Mouse (Mus musculus): ENCODE measurements at regions not wholly inside any gene's neighbourhood (a gene's known extent, or its start where the extent isn't known, plus 50 kb on each side); places are given as distances from the start of the nearest gene placed in this dataset.

DNA sequence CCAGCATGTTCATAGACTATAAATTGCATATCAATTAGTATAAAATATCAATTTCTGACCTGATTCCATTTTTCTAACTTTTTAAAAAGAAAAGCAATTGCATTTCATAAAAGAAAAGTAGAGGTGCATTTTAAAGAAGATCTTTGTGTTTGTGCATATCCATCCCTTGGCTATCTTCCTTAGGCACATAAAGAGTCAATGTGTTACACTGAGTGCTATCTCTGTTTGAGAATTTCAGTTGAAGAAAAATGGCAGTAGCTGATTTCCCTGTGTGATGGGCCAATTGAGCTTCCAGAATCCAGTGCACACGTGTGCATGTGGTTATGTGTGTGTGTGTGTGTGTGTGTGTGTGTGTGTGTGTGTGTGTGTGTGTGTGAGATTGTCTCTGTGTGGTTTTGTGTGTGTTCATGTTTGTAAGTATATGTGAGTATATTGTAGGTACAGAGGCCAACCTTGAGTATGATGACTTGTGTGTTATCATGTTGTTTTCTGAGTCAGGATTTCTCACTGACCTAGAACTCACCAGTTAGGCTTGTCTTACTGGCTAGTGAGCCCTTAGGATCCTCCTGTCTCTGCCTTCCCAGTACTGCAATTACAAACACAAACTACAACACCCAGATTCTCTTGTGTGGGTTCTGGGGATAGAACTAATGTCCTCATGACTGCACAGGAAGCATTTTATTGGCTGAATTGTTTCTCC lies 249.6 kb downstream of the Cdk5rap2 start:
- no peaks in the 10 kb centered on the region for H3K27me3 ChIP-seq
- H3K27ac ChIP-seq = no peak overlapping the region
- no peaks in the 10 kb centered on the region for H3K4me1 ChIP-seq
- H3K9me3 ChIP-seq (replicated peaks) = no peaks in the 10 kb centered on the region
- 83% methylated on average over 1 of the region's 1 CpGs for WGBS
- H3K4me3 ChIP-seq = no peak overlapping the region
- no peak overlapping the region for H3K9ac ChIP-seq
- no peak overlapping the region for H3K4me2 ChIP-seq
- no peak for ATAC-seq
- no peaks in the 10 kb centered on the region for H3K36me3 ChIP-seq (ENCODE audit: poor library complexity, severe bottlenecking)

DNA sequence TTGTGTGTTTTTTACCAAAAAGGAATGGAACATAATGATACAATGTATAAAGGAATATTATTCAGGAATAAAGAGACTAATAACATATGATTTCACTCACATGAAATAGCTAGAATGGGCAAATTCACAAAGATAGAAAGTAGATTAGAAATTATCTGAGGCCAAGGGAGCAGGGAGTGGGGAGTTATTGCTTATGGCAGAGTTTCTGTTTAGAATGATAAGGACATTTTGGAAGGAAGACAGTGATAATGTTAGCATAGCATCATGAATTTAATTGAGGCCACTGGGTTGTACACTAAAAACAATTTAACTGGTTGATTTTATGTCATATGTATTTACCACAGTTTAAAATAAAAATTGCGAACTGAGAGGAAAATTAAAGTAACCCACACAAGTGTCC lies 250.2 kb downstream of the Cdk5rap2 start:
- no peak overlapping the region for H3K4me2 ChIP-seq
- no peak overlapping the region for H3K4me3 ChIP-seq
- 90% methylated on average over 1 of the region's 1 CpGs for WGBS
- H3K9me3 ChIP-seq (replicated peaks) = no peaks in the 10 kb centered on the region
- no peaks in the 10 kb centered on the region for H3K4me1 ChIP-seq
- no peak for ATAC-seq
- no peak overlapping the region for H3K27ac ChIP-seq
- H3K9ac ChIP-seq = no peak overlapping the region
- no peaks in the 10 kb centered on the region for H3K36me3 ChIP-seq (ENCODE audit: poor library complexity, severe bottlenecking)
- H3K27me3 ChIP-seq = no peaks in the 10 kb centered on the region

DNA sequence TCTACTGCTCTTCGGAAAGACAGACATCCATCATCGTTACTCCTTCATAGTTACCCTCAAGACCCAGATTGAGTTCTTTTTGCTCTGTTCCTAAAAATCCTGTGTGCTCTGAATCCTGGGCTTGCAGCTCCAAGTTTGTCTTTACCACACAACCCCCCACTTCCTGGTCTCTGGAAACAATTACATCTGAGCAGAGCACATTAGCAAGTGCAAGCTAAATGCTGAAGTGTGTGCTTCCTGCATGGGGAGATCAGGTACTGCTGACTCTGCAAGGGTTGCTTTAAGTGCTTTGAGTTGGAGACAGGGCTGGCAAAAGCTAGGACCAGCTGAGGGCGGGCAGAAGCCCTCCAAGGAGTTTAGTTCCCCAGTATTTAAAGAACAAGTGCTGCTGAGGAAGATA lies 257.1 kb downstream of the Cdk5rap2 start:
- Histone ChIP-seq H3K27ac (no peak overlapping the region), H3K4me1 (no peaks in the 10 kb centered on the region), H3K36me3 (ENCODE audit: poor library complexity, severe bottlenecking) (no peaks in the 10 kb centered on the region), H3K4me3 (no peak overlapping the region), H3K9ac (no peak overlapping the region), H3K27me3 (no peaks in the 10 kb centered on the region), H3K9me3 (replicated peaks) (no peaks in the 10 kb centered on the region), H3K4me2 (no peak overlapping the region)
- WGBS = 76% methylated on average over 3 of the region's 3 CpGs
- no peak for ATAC-seq

DNA sequence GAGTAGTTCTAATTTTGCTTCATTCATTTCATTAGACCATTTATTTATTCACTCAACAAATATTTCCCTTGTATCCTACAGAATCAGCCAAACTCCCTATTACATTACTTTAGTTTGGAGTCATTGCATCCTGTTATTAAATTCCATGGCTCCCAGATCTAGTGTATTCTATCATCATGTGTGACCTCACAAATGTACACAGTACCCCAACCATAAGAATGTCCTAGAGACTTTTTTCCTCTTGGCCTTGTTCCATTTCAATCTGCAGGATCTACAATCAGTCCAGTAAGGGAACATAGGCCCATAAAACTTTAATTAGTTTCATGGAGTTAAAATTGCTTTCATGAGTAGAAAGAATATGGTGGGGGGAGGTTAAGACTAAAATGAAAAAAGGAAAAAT lies 301.2 kb downstream of the Cdk5rap2 start:
- H3K4me1 ChIP-seq = no peaks in the 10 kb centered on the region
- H3K9me3 ChIP-seq (replicated peaks) = no peaks in the 10 kb centered on the region
- no peak overlapping the region for H3K4me3 ChIP-seq
- H3K4me2 ChIP-seq = no peak overlapping the region
- no peak overlapping the region for H3K27ac ChIP-seq
- H3K27me3 ChIP-seq = no peaks in the 10 kb centered on the region
- no peak for ATAC-seq
- H3K9ac ChIP-seq = no peak overlapping the region
- H3K36me3 ChIP-seq (ENCODE audit: poor library complexity, severe bottlenecking) = no peaks in the 10 kb centered on the region

DNA sequence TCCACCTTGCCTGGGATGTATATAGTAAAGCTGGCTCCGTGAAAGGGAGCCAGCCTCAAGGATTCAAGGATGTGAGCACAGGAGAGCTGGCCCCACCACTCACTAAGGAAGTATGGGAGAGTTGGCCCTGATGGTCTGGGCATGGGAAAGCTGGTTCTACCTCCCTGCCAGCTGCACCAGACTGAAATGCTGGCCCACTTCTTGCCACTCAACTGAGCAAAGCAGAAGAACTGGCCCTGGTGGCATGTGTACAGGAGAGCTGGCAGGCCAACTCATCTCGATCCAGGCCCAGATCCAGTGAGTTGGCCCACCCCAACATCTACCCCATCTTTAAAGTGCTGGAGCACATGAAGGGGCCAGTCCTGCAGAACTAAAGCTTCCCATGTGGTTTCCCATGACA lies 304.5 kb downstream of the Cdk5rap2 start:
- Histone ChIP-seq H3K4me1 (no peaks in the 10 kb centered on the region), H3K4me3 (no peak overlapping the region), H3K4me2 (no peak overlapping the region), H3K36me3 (ENCODE audit: poor library complexity, severe bottlenecking) (no peaks in the 10 kb centered on the region), H3K27me3 (no peaks in the 10 kb centered on the region), H3K27ac (no peak overlapping the region), H3K9ac (no peak overlapping the region), H3K9me3 (replicated peaks) (no peaks in the 10 kb centered on the region)
- 92% methylated on average over 2 of the region's 2 CpGs for WGBS
- ATAC-seq = no peak

DNA sequence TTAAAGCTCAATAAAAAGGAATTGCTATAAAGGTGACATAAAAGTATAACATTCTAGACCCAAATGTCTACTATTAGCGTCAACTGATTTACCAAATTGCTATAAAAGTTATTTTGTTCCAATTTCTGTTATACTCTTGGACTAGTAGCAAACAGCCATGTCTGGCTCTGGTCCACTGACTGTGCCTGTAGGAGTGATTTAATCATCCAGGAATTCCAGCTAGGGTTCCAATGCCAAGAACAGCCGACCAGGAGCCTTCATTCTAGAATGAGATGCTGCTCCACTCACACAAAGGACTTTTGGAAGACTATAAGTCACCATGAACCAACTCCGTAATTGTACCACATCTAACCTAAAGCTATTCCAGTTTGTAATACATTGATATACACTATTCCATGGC lies 312.9 kb downstream of the Cdk5rap2 start:
- Histone ChIP-seq H3K27me3 (no peaks in the 10 kb centered on the region), H3K9me3 (replicated peaks) (no peaks in the 10 kb centered on the region), H3K4me1 (no peaks in the 10 kb centered on the region), H3K36me3 (ENCODE audit: poor library complexity, severe bottlenecking) (no peaks in the 10 kb centered on the region), H3K4me3 (no peak overlapping the region), H3K4me2 (no peak overlapping the region), H3K27ac (no peak overlapping the region), H3K9ac (no peak overlapping the region)
- no peak for ATAC-seq
- WGBS = 90% methylated on average over 3 of the region's 3 CpGs

DNA sequence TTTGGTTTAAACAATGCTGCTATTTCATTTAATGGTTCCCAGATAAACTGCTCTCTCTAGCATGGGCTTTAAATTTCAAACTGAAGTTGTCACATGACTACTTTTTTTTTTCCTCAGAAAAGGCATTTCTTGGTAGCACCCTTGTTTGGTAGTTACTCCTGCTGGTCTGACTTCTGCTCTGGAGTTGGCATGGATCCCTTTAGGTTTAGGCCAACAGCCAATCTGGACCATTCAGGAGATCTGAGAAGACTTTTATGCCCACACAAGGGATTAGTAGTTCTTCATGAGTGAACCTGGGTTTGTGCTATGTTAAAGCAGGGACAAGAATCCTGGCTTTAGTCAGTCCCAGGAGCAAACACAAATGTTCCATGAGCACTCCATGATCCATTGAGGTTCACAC lies 332.0 kb downstream of the Cdk5rap2 start:
- Histone ChIP-seq H3K4me3 (no peak overlapping the region), H3K4me1 (no peaks in the 10 kb centered on the region), H3K27me3 (no peaks in the 10 kb centered on the region), H3K9me3 (replicated peaks) (no peaks in the 10 kb centered on the region), H3K9ac (no peak overlapping the region), H3K27ac (no peak overlapping the region), H3K4me2 (no peak overlapping the region), H3K36me3 (ENCODE audit: poor library complexity, severe bottlenecking) (no peaks in the 10 kb centered on the region)
- no peak for ATAC-seq

DNA sequence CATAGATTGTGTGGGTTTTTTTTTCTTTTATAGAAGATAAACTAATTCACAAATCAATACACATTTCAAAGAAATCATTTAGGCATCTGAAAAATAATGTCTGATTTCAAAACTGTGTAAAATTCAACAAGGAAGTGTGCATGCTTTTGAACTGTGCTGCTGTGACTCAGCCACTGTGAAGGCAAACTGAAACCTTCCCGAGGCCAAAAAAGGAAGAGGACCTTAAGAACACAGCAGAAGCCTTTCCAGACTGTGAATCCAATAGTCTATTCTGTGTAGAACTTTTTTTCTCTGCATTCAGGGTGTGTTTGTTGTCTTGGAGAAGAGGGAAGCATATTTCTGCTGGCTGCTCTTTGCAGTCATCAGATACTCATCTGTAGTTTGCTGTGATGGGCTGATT lies 347.7 kb downstream of the Cdk5rap2 start:
- Histone ChIP-seq H3K27ac (no peak overlapping the region), H3K4me2 (no peak overlapping the region), H3K9ac (no peak overlapping the region), H3K36me3 (ENCODE audit: poor library complexity, severe bottlenecking) (no peaks in the 10 kb centered on the region), H3K9me3 (replicated peaks) (no peaks in the 10 kb centered on the region), H3K27me3 (no peaks in the 10 kb centered on the region), H3K4me1 (no peaks in the 10 kb centered on the region), H3K4me3 (no peak overlapping the region)
- 82% methylated on average over 1 of the region's 1 CpGs for WGBS
- no peak for ATAC-seq

DNA sequence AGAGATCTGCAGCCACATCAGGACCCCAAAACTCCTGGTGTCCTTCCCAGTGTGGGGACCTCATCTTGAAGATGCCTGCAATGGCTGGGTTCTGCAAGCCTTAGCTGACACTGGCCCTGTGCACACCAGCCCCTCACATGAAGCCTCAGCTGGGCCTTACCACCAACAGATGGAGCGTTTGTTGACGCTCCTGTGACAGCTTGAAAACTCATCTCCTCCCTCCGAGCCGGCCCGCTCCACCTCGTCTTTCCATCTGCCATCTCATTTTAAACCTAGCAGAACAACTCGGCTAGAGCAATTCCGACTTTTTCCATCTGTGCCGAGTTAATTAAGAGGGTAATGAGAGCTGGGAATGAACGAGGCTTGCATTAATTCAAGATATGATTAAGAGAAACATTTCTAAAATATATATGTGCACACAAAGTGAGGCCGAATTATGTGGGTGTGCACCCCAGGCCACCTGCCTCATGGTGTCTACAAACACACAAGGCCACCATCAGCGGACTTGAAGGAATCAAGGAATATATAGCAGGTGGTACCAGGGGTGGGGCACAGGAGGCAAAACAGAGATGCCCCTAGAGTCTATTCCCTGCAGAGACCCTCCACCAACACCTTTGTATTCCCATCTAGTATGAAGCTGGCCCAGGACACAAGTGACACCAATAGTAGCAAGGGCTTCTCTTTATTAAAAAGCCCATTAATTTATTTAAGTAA lies 351.3 kb downstream of the Cdk5rap2 start:
- H3K9me3 ChIP-seq (replicated peaks) = no peaks in the 10 kb centered on the region
- no peak overlapping the region for H3K4me2 ChIP-seq
- no peak overlapping the region for H3K9ac ChIP-seq
- H3K27me3 ChIP-seq = no peaks in the 10 kb centered on the region
- ATAC-seq = peak; percentile 92
- no peak overlapping the region for H3K4me3 ChIP-seq
- WGBS = 77% methylated on average over 12 of the region's 12 CpGs
- no peaks in the 10 kb centered on the region for H3K4me1 ChIP-seq
- H3K27ac ChIP-seq = no peak overlapping the region
- no peaks in the 10 kb centered on the region for H3K36me3 ChIP-seq (ENCODE audit: poor library complexity, severe bottlenecking)

DNA sequence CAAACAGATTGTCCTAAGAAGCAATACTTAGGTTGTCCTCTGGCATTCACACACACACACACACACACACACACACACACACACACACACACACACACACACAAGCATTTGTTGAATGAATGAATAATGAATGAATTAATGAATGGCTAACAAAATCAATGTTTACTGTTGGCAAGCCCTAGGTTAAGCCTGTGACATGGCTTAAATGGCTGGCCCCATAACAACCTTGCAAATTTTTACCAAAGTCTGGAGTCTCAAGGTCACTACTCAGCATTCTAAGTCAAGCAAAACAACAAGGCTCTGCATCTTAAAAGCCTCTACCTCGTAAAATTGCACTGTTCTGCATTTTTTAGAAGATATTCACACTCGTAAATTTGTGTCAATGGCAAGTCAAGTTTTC lies 357.1 kb downstream of the Cdk5rap2 start:
- H3K4me1 ChIP-seq = no peaks in the 10 kb centered on the region
- H3K27ac ChIP-seq = no peak overlapping the region
- 88% methylated on average over 2 of the region's 2 CpGs for WGBS
- no peak overlapping the region for H3K9ac ChIP-seq
- no peaks in the 10 kb centered on the region for H3K27me3 ChIP-seq
- no peak for ATAC-seq
- no peak overlapping the region for H3K4me3 ChIP-seq
- H3K36me3 ChIP-seq (ENCODE audit: poor library complexity, severe bottlenecking) = no peaks in the 10 kb centered on the region
- H3K9me3 ChIP-seq (replicated peaks) = no peaks in the 10 kb centered on the region
- no peak overlapping the region for H3K4me2 ChIP-seq

DNA sequence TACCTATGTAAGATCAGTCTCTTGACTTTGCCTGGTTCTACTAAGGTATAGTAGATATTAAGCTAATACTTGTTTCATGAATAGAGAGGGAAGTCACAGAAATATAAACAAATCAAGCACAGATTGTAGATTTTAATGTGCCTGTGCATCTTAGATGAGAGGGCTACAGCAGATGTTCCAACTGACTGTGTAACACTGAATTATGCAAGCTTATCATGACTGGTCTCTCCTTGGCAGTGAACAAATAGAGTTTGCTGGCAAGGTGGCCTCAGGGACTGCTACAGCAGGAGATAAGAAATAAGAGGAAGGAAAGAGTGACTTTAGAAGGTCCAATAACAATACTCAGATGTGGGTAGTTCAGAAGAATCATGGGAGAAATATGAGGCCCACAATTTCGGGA lies 372.0 kb downstream of the Cdk5rap2 start:
- peak; percentile 50; the same call in 1 of the 2 replicates for ATAC-seq
- no peaks in the 10 kb centered on the region for H3K36me3 ChIP-seq (ENCODE audit: poor library complexity, severe bottlenecking)
- WGBS = 89% methylated on average over 1 of the region's 1 CpGs
- H3K9me3 ChIP-seq (replicated peaks) = no peaks in the 10 kb centered on the region
- H3K27me3 ChIP-seq = no peaks in the 10 kb centered on the region
- no peak overlapping the region for H3K4me2 ChIP-seq
- H3K9ac ChIP-seq = no peak overlapping the region
- no peak overlapping the region for H3K27ac ChIP-seq
- H3K4me1 ChIP-seq = no peaks in the 10 kb centered on the region
- no peak overlapping the region for H3K4me3 ChIP-seq

DNA sequence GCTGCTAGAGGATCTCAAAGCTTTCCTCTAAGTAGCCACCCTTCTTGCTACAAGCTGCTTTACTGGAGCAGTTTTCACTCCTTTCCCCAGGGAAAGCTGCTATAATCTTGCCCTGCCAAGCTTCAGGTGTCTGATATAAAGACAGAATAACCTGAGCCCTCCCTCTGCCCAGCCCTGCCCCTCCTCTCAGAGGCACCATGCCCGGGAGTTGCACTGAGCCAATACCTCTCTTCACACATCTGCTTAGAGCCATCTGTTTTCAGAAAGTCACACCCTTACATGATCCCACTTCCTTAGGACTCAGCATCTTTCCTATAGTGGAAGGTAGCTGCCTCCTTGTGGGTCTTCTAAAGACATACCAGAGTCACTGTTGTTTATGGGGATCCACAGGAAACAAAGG lies 374.3 kb downstream of the Cdk5rap2 start:
- Histone ChIP-seq H3K4me1 (no peaks in the 10 kb centered on the region), H3K4me2 (no peak overlapping the region), H3K9ac (no peak overlapping the region), H3K4me3 (no peak overlapping the region), H3K9me3 (replicated peaks) (no peaks in the 10 kb centered on the region), H3K27me3 (no peaks in the 10 kb centered on the region), H3K36me3 (ENCODE audit: poor library complexity, severe bottlenecking) (no peaks in the 10 kb centered on the region), H3K27ac (no peak overlapping the region)
- ATAC-seq = peak; percentile 78
- WGBS = 65% methylated on average over 1 of the region's 1 CpGs

DNA sequence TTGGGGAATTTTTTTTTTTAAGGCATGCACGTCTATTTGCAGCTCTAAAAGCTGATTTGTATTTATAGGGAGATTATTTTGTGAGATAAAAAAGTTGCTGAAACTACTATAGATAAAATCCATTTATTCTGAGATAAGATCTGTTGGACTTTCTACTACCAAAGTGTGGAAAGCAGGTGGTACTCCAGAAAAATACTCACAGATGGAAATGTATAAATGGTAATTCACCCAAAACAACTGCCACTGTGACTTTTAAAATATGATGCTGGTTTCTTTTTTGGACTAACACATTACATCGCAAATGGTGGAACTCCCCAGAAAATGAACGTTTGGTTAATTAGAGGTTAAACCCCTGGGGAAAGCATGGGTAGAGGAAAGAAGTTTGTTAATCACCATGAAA lies 377.7 kb downstream of the Cdk5rap2 start:
- no peak overlapping the region for H3K9ac ChIP-seq
- H3K4me3 ChIP-seq = no peak overlapping the region
- no peaks in the 10 kb centered on the region for H3K27me3 ChIP-seq
- H3K27ac ChIP-seq = no peak overlapping the region
- 79% methylated on average over 3 of the region's 3 CpGs for WGBS
- ATAC-seq = no peak
- no peaks in the 10 kb centered on the region for H3K9me3 ChIP-seq (replicated peaks)
- H3K36me3 ChIP-seq (ENCODE audit: poor library complexity, severe bottlenecking) = no peaks in the 10 kb centered on the region
- no peaks in the 10 kb centered on the region for H3K4me1 ChIP-seq
- H3K4me2 ChIP-seq = no peak overlapping the region
